ENCODE assay signal across 9 mouse cellular contexts in genomic region chr9:66067542-66067941, GRCm38 (mm10). TPM values are rescaled to one million over a fixed set of nuclear protein-coding genes. Genes with fewer than 3 reads are reported as not detected.
DNase-seq lines count a peak whose midpoint lies in the region; ATAC-seq lines count a peak whose summit lies in the region.
"Had no signal": no experiment of that assay in that cellular context is flagged by ENCODE, and none has a peak within 500 bp of the region (broad histone marks: within the 10 kb centered on the region; RNA-seq: fewer than 3 reads in every experiment).

No protein-coding gene starts in this region.

- H3K4me3 ChIP-seq in midbrain, embryonic 11.5 days (ENCODE audit: low read depth, low read length), result no peak overlapping the region
- no peak overlapping the region for H3K4me3 ChIP-seq in midbrain, embryonic 15.5 days
- H3K4me3 ChIP-seq in erythroblast, embryonic 14.5 days (replicated peaks), result peak overlapping the region; percentile 81
- H3K4me3 ChIP-seq in neural tube, embryonic 11.5 days (ENCODE audit: low read depth, low read length), result no peak overlapping the region

- DNase-seq in CD4-positive, CD25-positive, alpha-beta regulatory T cell, adult 2 months (ENCODE audit: low read depth, low spot score), result peak; percentile 43
- peak; percentile 92 for DNase-seq in midbrain, embryonic 11.5 days (ENCODE audit: low spot score, missing footprints)
- peak; percentile 68 to 77 for DNase-seq in kidney, postnatal 4 days
- DNase-seq in neural tube, embryonic 11.5 days (ENCODE audit: low spot score), result peak; percentile 51
- no peak for DNase-seq in thymus, postnatal 10 days (ENCODE audit: low spot score in 2 of 2)

- 9% methylated on average over 5 of the region's 5 CpGs for WGBS in midbrain, embryonic 11.5 days
- 17% methylated on average over 5 of the region's 5 CpGs for WGBS in midbrain, embryonic 15.5 days
- WGBS in neural tube, embryonic 11.5 days, result 31% methylated on average over 5 of the region's 5 CpGs

- no peak overlapping the region for H3K4me2 ChIP-seq in midbrain, embryonic 11.5 days
- no peak overlapping the region for H3K4me2 ChIP-seq in midbrain, embryonic 15.5 days
- no peak overlapping the region for H3K4me2 ChIP-seq in neural tube, embryonic 11.5 days (ENCODE audit: low read depth)
- H3K4me2 ChIP-seq: heart, embryonic 13.5 days had no signal

- H3K36me3 ChIP-seq in midbrain, embryonic 11.5 days (ENCODE audit: control insufficient read depth, insufficient read depth, low read length), result peaks cover 33% of the 10 kb centered on the region
- H3K36me3 ChIP-seq in midbrain, embryonic 15.5 days (replicated peaks), result peaks cover 43% of the 10 kb centered on the region
- peaks cover 72% of the 10 kb centered on the region for H3K36me3 ChIP-seq in erythroblast, embryonic 14.5 days (ENCODE audit: control insufficient read depth)
- peaks cover 25% of the 10 kb centered on the region for H3K36me3 ChIP-seq in neural tube, embryonic 11.5 days (ENCODE audit: control insufficient read depth, insufficient read depth, low read length)

- H3K27ac ChIP-seq in midbrain, embryonic 11.5 days (ENCODE audit: low read depth, low read length), result no peak overlapping the region
- no peak overlapping the region for H3K27ac ChIP-seq in midbrain, embryonic 15.5 days
- H3K27ac ChIP-seq in neural tube, embryonic 11.5 days (ENCODE audit: low read depth, low read length), result no peak overlapping the region
- H3K27ac ChIP-seq: heart, embryonic 13.5 days had no signal

- H3K27me3 ChIP-seq in midbrain, embryonic 11.5 days (ENCODE audit: control insufficient read depth, insufficient read depth, low read length), result peaks cover 32% of the 10 kb centered on the region
- peaks cover 39% of the 10 kb centered on the region for H3K27me3 ChIP-seq in midbrain, embryonic 15.5 days (replicated peaks)
- peaks cover 17% of the 10 kb centered on the region for H3K27me3 ChIP-seq in erythroblast, embryonic 14.5 days (ENCODE audit: control insufficient read depth)
- H3K27me3 ChIP-seq in neural tube, embryonic 11.5 days (ENCODE audit: control insufficient read depth, insufficient read depth, low read length), result peaks cover 26% of the 10 kb centered on the region

- no peak for ATAC-seq in CD4-positive, CD25-positive, alpha-beta regulatory T cell, adult 4 months
- peak; percentile 14; the same call in 1 of the 2 replicates for ATAC-seq in midbrain, embryonic 11.5 days (ENCODE audit: low FRiP score)
- ATAC-seq in midbrain, embryonic 15.5 days (replicated peaks), result no peak
- ATAC-seq in neural tube, embryonic 11.5 days (ENCODE audit: insufficient read depth, low FRiP score, low TSS enrichment), result no peak

- 0 out of 2 replicates have a peak, but pooled peaks cover 3% of the 10 kb centered on the region for H3K4me1 ChIP-seq in midbrain, embryonic 11.5 days (ENCODE audit: control insufficient read depth, insufficient read depth, low read length)
- H3K4me1 ChIP-seq in midbrain, embryonic 15.5 days, result peaks cover 10% of the 10 kb centered on the region
- H3K4me1 ChIP-seq in erythroblast, embryonic 14.5 days (ENCODE audit: control insufficient read depth), result peaks cover 78% of the 10 kb centered on the region
- H3K4me1 ChIP-seq in neural tube, embryonic 11.5 days (ENCODE audit: control insufficient read depth, insufficient read depth, low read length), result no peaks in the 10 kb centered on the region

- no peak overlapping the region for H3K9ac ChIP-seq in midbrain, embryonic 11.5 days (ENCODE audit: low read length)
- no peak overlapping the region for H3K9ac ChIP-seq in midbrain, embryonic 15.5 days
- H3K9ac ChIP-seq in neural tube, embryonic 11.5 days (ENCODE audit: low read length), result no peak overlapping the region
- H3K9ac ChIP-seq: heart, embryonic 13.5 days had no signal

- H3K9me3 ChIP-seq in midbrain, embryonic 11.5 days (ENCODE audit: control insufficient read depth, low read length), result no peaks in the 10 kb centered on the region
- H3K9me3 ChIP-seq in midbrain, embryonic 15.5 days, result no peaks in the 10 kb centered on the region
- H3K9me3 ChIP-seq in erythroblast, embryonic 14.5 days (ENCODE audit: control insufficient read depth, low read length), result peaks cover 16% of the 10 kb centered on the region
- H3K9me3 ChIP-seq in neural tube, embryonic 11.5 days (ENCODE audit: control insufficient read depth, low read length), result no peaks in the 10 kb centered on the region
- H3K9me3 ChIP-seq: heart, embryonic 13.5 days had no signal

RNA-seq across cellular contexts. Expression of gene Snx22, which starts 2.0 kb away (rescaled TPM):
- polyA plus RNA-seq in CD4-positive, CD25-positive, alpha-beta regulatory T cell, adult 4 months (2017; shearing (Covaris generic)), result 1 to 10 TPM; 1.5 to 2.6 TPM
- 1.8 and 2.2 TPM in 2 replicates for polyA plus RNA-seq in midbrain, embryonic 11.5 days (2014; fragmentation: Nextera tagmentation; extraction: Ambion mirVana)
- polyA plus RNA-seq in midbrain, embryonic 15.5 days (2015; fragmentation: Nextera tagmentation; extraction: Ambion mirVana), result 11.2 and 11.9 TPM in 2 replicates
- 13.3 and 20.5 TPM in 2 replicates for polyA plus RNA-seq in erythroblast, embryonic 14.5 days (2012)
- 3.4 and 4.9 TPM in 2 replicates for polyA plus RNA-seq in neural tube, embryonic 11.5 days (2014; fragmentation: Nextera tagmentation; extraction: Ambion mirVana)

RNA-seq across cellular contexts. Expression of gene Ppib, which starts 7.5 kb away (rescaled TPM):
- 100 to 1,000 TPM; 439 to 492 TPM for polyA plus RNA-seq in CD4-positive, CD25-positive, alpha-beta regulatory T cell, adult 4 months (2017; shearing (Covaris generic))
- 490 and 501 TPM in 2 replicates for polyA plus RNA-seq in midbrain, embryonic 11.5 days (2014; fragmentation: Nextera tagmentation; extraction: Ambion mirVana)
- 308 and 311 TPM in 2 replicates for polyA plus RNA-seq in midbrain, embryonic 15.5 days (2015; fragmentation: Nextera tagmentation; extraction: Ambion mirVana)
- 10.8 and 12.3 TPM in 2 replicates for polyA plus RNA-seq in erythroblast, embryonic 14.5 days (2012)
- polyA plus RNA-seq in neural tube, embryonic 11.5 days (2014; fragmentation: Nextera tagmentation; extraction: Ambion mirVana), result 517 and 527 TPM in 2 replicates

RNA-seq across cellular contexts. Expression of gene Snx1, which starts 58.8 kb away (rescaled TPM):
- polyA plus RNA-seq in CD4-positive, CD25-positive, alpha-beta regulatory T cell, adult 4 months (2017; shearing (Covaris generic)), result 10 to 100 TPM; 94.0 to 96.9 TPM
- polyA plus RNA-seq in midbrain, embryonic 11.5 days (2014; fragmentation: Nextera tagmentation; extraction: Ambion mirVana), result 147 and 150 TPM in 2 replicates
- polyA plus RNA-seq in midbrain, embryonic 15.5 days (2015; fragmentation: Nextera tagmentation; extraction: Ambion mirVana), result 75.5 and 76.6 TPM in 2 replicates
- polyA plus RNA-seq in erythroblast, embryonic 14.5 days (2012), result 11.0 and 14.6 TPM in 2 replicates
- 127 and 131 TPM in 2 replicates for polyA plus RNA-seq in neural tube, embryonic 11.5 days (2014; fragmentation: Nextera tagmentation; extraction: Ambion mirVana)

RNA-seq across cellular contexts. Expression of gene Ciao2a, which starts 58.9 kb away (rescaled TPM):
- polyA plus RNA-seq in CD4-positive, CD25-positive, alpha-beta regulatory T cell, adult 4 months (2017; shearing (Covaris generic)), result 100 to 1,000 TPM; 142 to 150 TPM
- 156 and 171 TPM in 2 replicates for polyA plus RNA-seq in midbrain, embryonic 11.5 days (2014; fragmentation: Nextera tagmentation; extraction: Ambion mirVana)
- 59.2 and 59.7 TPM in 2 replicates for polyA plus RNA-seq in midbrain, embryonic 15.5 days (2015; fragmentation: Nextera tagmentation; extraction: Ambion mirVana)
- polyA plus RNA-seq in erythroblast, embryonic 14.5 days (2012), result 2.5 and 3.8 TPM in 2 replicates
- 126 and 131 TPM in 2 replicates for polyA plus RNA-seq in neural tube, embryonic 11.5 days (2014; fragmentation: Nextera tagmentation; extraction: Ambion mirVana)

Comparison
In these comparisons a context has a peak if more than half of its experiments do, and no peak if none do; other contexts are left out.
1. DNase-seq: peak in CD4-positive, CD25-positive, alpha-beta regulatory T cell, adult 2 months (single experiment), midbrain, embryonic 11.5 days (single experiment), kidney, postnatal 4 days (2 of 2) and neural tube, embryonic 11.5 days (single experiment); none in thymus, postnatal 10 days (0 of 2).
2. RNA of gene Ppib, which starts 7.5 kb away (polyA plus RNA-seq): 517 to 527 TPM in neural tube, embryonic 11.5 days, 490 to 501 TPM in midbrain, embryonic 11.5 days, 439 to 492 TPM in CD4-positive, CD25-positive, alpha-beta regulatory T cell, adult 4 months and 308 to 311 TPM in midbrain, embryonic 15.5 days; 10.8 to 12.3 TPM in erythroblast, embryonic 14.5 days; every median in the first group is over 10 times any median in the second.